Comparison of ENCODE assay signal across 11 mouse cellular contexts in genomic region chr13:15545346-15545896, GRCm38 (mm10).
DNase-seq lines count a peak whose midpoint lies in the region; ATAC-seq lines count a peak whose summit lies in the region.
"Had no signal": no experiment of that assay in that cellular context is flagged by ENCODE, and none has a peak within 500 bp of the region (broad histone marks: within the 10 kb centered on the region; RNA-seq: fewer than 3 reads in every experiment).

No protein-coding gene starts in this region.

- no peak overlapping the region for H3K9ac ChIP-seq in neural tube, embryonic 12.5 days

- H3K27me3 ChIP-seq in neural tube, embryonic 12.5 days (replicated peaks), result no peaks in the 10 kb centered on the region

- no peak overlapping the region for H3K4me3 ChIP-seq in neural tube, embryonic 12.5 days

- 0 out of 2 replicates have a peak overlapping the region, but pooled peaks have one; percentile 18 for H3K4me2 ChIP-seq in neural tube, embryonic 12.5 days (replicated peaks)

- H3K9me3 ChIP-seq in neural tube, embryonic 12.5 days, result no peaks in the 10 kb centered on the region
- H3K9me3 ChIP-seq: G1E had no signal

- no peak overlapping the region for H3K27ac ChIP-seq in neural tube, embryonic 12.5 days

- no peak for ATAC-seq in neural tube, embryonic 12.5 days (ENCODE audit: low FRiP score, low read depth)

- H3K36me3 ChIP-seq in neural tube, embryonic 12.5 days, result no peaks in the 10 kb centered on the region
- H3K36me3 ChIP-seq: G1E had no signal

- WGBS in neural tube, embryonic 12.5 days, result 23% methylated on average over 4 of the region's 4 CpGs

- peaks cover 62% of the 10 kb centered on the region for H3K4me1 ChIP-seq in neural tube, embryonic 12.5 days

- peak; percentile 4 for DNase-seq in cerebellum, adult 11-12 months
- no peak for DNase-seq in cerebellum, adult 11 months
- DNase-seq in neural tube, embryonic 10.5 days (ENCODE audit: extremely low spot score, low spot score), result no peak
- peak; percentile 18 to 58 for DNase-seq in layer of hippocampus, postnatal 14 days (ENCODE audit: low spot score in 2 of 2)
- peak; percentile 13 for DNase-seq in skeletal muscle tissue, adult 2 months (ENCODE audit: low read depth, low spot score)
- no peak for DNase-seq in adrenal gland, postnatal 14 days
- DNase-seq in cerebellum, postnatal 25 days, result no peak
- DNase-seq: adrenal gland, adult 2 months; lung, postnatal 14 days had no signal

Comparison
In these comparisons a context has a peak if more than half of its experiments do, and no peak if none do; other contexts are left out.
1. DNase-seq: peak in cerebellum, adult 11-12 months (single experiment), layer of hippocampus, postnatal 14 days (2 of 2) and skeletal muscle tissue, adult 2 months (single experiment); none in cerebellum, adult 11 months (single experiment), neural tube, embryonic 10.5 days (single experiment), adrenal gland, postnatal 14 days (single experiment) and cerebellum, postnatal 25 days (0 of 2).